Mouse (Mus musculus) adrenal gland, postnatal 25 days (tissue): ENCODE measurements around the gene Shcbp1l. TPM values are rescaled to one million over a fixed set of nuclear protein-coding genes. Genes with fewer than 3 reads are reported as not detected.
"Not testable (repeated sequence)": the region's sequence is repeated elsewhere in the genome, so short reads cannot be mapped to it uniquely, and the experiment has no call there.

Source experiments
- DNase-seq: peaks from one replicate; pipeline ENCODE4 v3.0.0; 2021; ENCODE audit warnings: mixed read lengths
- total RNA-seq: library from RNA; stranded (reverse); gene quantifications from 2 replicates; pipeline ENCODE4 v1.2.3, GENCODE M21; 2021

The Shcbp1l gene
- total RNA-seq, 1 experiment from 2014 or later = 0.33 TPM

GRCm38 (mm10) chr1:153424271-153424670 is 691 bp upstream of the Shcbp1l start:
- DNase-seq = no peak

GRCm38 (mm10) chr1:153431158-153431557 is 6.2 kb downstream of the Shcbp1l start:
- DNase-seq = no peak

- DNase-seq = no peak
Measured at GRCm38 (mm10) chr1:153431701-153432100, 6.7 kb downstream of the Shcbp1l start.

- DNase-seq = no peak
Measured at GRCm38 (mm10) chr1:153432329-153432728, 7.4 kb downstream of the Shcbp1l start.

GRCm38 (mm10) chr1:153433851-153434589 is 9.1 kb downstream of the Shcbp1l start:
- DNase-seq = no peak

GRCm38 (mm10) chr1:153437536-153437935 is 12.6 kb downstream of the Shcbp1l start:
- DNase-seq = no peak

- DNase-seq = no peak
Measured at GRCm38 (mm10) chr1:153440752-153441151, 15.8 kb downstream of the Shcbp1l start.

GRCm38 (mm10) chr1:153441656-153442055 is 16.7 kb downstream of the Shcbp1l start:
- no peak for DNase-seq

GRCm38 (mm10) chr1:153443019-153443418 is 18.1 kb downstream of the Shcbp1l start:
- DNase-seq = no peak

GRCm38 (mm10) chr1:153443632-153444031 is 18.7 kb downstream of the Shcbp1l start:
- no peak for DNase-seq

GRCm38 (mm10) chr1:153446120-153446831 is 21.3 kb downstream of the Shcbp1l start:
- DNase-seq = no peak

- DNase-seq = peak; percentile 14
Measured at GRCm38 (mm10) chr1:153451237-153452154, 26.5 kb downstream of the Shcbp1l start.

GRCm38 (mm10) chr1:153453146-153453642 is 28.2 kb downstream of the Shcbp1l start:
- no peak for DNase-seq

- DNase-seq = no peak
Measured at GRCm38 (mm10) chr1:153456137-153456536, 31.2 kb downstream of the Shcbp1l start.

- DNase-seq = no peak
Measured at GRCm38 (mm10) chr1:153461796-153462195, 36.8 kb downstream of the Shcbp1l start.

- no peak for DNase-seq
Measured at GRCm38 (mm10) chr1:153479296-153479695, 54.3 kb downstream of the Shcbp1l start.

- peak; percentile 72 for DNase-seq
Measured at GRCm38 (mm10) chr1:153480386-153481024, 55.5 kb downstream of the Shcbp1l start.

- DNase-seq = no peak
Measured at GRCm38 (mm10) chr1:153481025-153481412, 56.1 kb downstream of the Shcbp1l start.

GRCm38 (mm10) chr1:153485201-153485796 is 60.3 kb downstream of the Shcbp1l start:
- DNase-seq = no peak

- not testable (repeated sequence) for DNase-seq
Measured at GRCm38 (mm10) chr1:153486120-153486519, 61.2 kb downstream of the Shcbp1l start.

- peak; percentile 50 for DNase-seq
Measured at GRCm38 (mm10) chr1:153486767-153487499, 62.0 kb downstream of the Shcbp1l start.
